Mouse (Mus musculus): Measurements from ENCODE around the gene Iqgap1. TPM values are rescaled to one million over a fixed set of nuclear protein-coding genes. Genes with fewer than 3 reads are reported as not detected.

Gene Iqgap1
- polyA plus RNA-seq, 1 experiment from 2014 or later = 94.3 TPM

- Histone ChIP-seq H3K9ac (replicated peaks; ENCODE audit: low read depth, low read length) (no peak overlapping the region), H3K4me3 (ENCODE audit: low read depth, low read length) (no peak overlapping the region), H3K4me1 (ENCODE audit: control insufficient read depth, insufficient read depth, low read length) (peaks cover 21% of the 10 kb centered on the region; the same call in 1 of the 2 replicates), H3K27me3 (ENCODE audit: control insufficient read depth, insufficient read depth, low read length) (no peaks in the 10 kb centered on the region), H3K9me3 (ENCODE audit: control insufficient read depth, low read depth, low read length) (no peaks in the 10 kb centered on the region), H3K4me2 (replicated peaks; ENCODE audit: low read depth, low read length) (no peak overlapping the region), H3K27ac (ENCODE audit: low read length) (no peak overlapping the region), H3K36me3 (ENCODE audit: control insufficient read depth, insufficient read depth, low read length) (no peaks in the 10 kb centered on the region)
- no peak for ATAC-seq (ENCODE audit: insufficient number of reproducible peaks, insufficient read depth, low FRiP score, low read depth)
- 82% methylated on average over 5 of the region's 5 CpGs for WGBS
Measured at GRCm38 (mm10) chr7:80685639-80686038, 140.1 kb downstream of the Iqgap1 start.

GRCm38 (mm10) chr7:80682630-80683029 lies 143.1 kb downstream of the Iqgap1 start:
- H3K9me3 ChIP-seq (ENCODE audit: control insufficient read depth, low read depth, low read length) = no peaks in the 10 kb centered on the region
- H3K9ac ChIP-seq (replicated peaks; ENCODE audit: low read depth, low read length) = no peak overlapping the region
- no peak overlapping the region for H3K27ac ChIP-seq (ENCODE audit: low read length)
- no peak overlapping the region for H3K4me3 ChIP-seq (ENCODE audit: low read depth, low read length)
- 29% methylated on average over 1 of the region's 1 CpGs for WGBS
- ATAC-seq (ENCODE audit: insufficient number of reproducible peaks, insufficient read depth, low FRiP score, low read depth) = no peak
- no peak overlapping the region for H3K4me2 ChIP-seq (replicated peaks; ENCODE audit: low read depth, low read length)
- H3K4me1 ChIP-seq (ENCODE audit: control insufficient read depth, insufficient read depth, low read length) = peaks cover 24% of the 10 kb centered on the region; the same call in 1 of the 2 replicates
- no peaks in the 10 kb centered on the region for H3K27me3 ChIP-seq (ENCODE audit: control insufficient read depth, insufficient read depth, low read length)
- H3K36me3 ChIP-seq (ENCODE audit: control insufficient read depth, insufficient read depth, low read length) = no peaks in the 10 kb centered on the region

GRCm38 (mm10) chr7:80680218-80680847 lies 145.4 kb downstream of the Iqgap1 start:
- H3K9me3 ChIP-seq (ENCODE audit: control insufficient read depth, low read depth, low read length) = no peaks in the 10 kb centered on the region
- peaks cover 19% of the 10 kb centered on the region; the same call in 1 of the 2 replicates for H3K4me1 ChIP-seq (ENCODE audit: control insufficient read depth, insufficient read depth, low read length)
- H3K4me3 ChIP-seq (ENCODE audit: low read depth, low read length) = no peak overlapping the region
- H3K27ac ChIP-seq (ENCODE audit: low read length) = no peak overlapping the region; the same call in 1 of the 2 replicates
- 18% methylated on average over 12 of the region's 12 CpGs for WGBS
- H3K4me2 ChIP-seq (replicated peaks; ENCODE audit: low read depth, low read length) = no peak overlapping the region
- H3K27me3 ChIP-seq (ENCODE audit: control insufficient read depth, insufficient read depth, low read length) = no peaks in the 10 kb centered on the region
- H3K36me3 ChIP-seq (ENCODE audit: control insufficient read depth, insufficient read depth, low read length) = no peaks in the 10 kb centered on the region; the same call in 1 of the 2 replicates
- no peak for ATAC-seq (ENCODE audit: insufficient number of reproducible peaks, insufficient read depth, low FRiP score, low read depth)
- H3K9ac ChIP-seq (replicated peaks; ENCODE audit: low read depth, low read length) = no peak overlapping the region

- Histone ChIP-seq H3K9me3 (ENCODE audit: control insufficient read depth, low read depth, low read length) (no peaks in the 10 kb centered on the region), H3K4me3 (ENCODE audit: low read depth, low read length) (no peak overlapping the region), H3K4me1 (ENCODE audit: control insufficient read depth, insufficient read depth, low read length) (peaks cover under 1% of the 10 kb centered on the region; the same call in 1 of the 2 replicates), H3K9ac (replicated peaks; ENCODE audit: low read depth, low read length) (no peak overlapping the region), H3K27me3 (ENCODE audit: control insufficient read depth, insufficient read depth, low read length) (no peaks in the 10 kb centered on the region), H3K4me2 (replicated peaks; ENCODE audit: low read depth, low read length) (no peak overlapping the region), H3K36me3 (ENCODE audit: control insufficient read depth, insufficient read depth, low read length) (no peaks in the 10 kb centered on the region; the same call in 1 of the 2 replicates), H3K27ac (ENCODE audit: low read length) (no peak overlapping the region)
- 69% methylated on average over 3 of the region's 3 CpGs for WGBS
- no peak for ATAC-seq (ENCODE audit: insufficient number of reproducible peaks, insufficient read depth, low FRiP score, low read depth)
Measured at GRCm38 (mm10) chr7:80672323-80672722, 153.5 kb downstream of the Iqgap1 start.

- Histone ChIP-seq H3K4me2 (replicated peaks; ENCODE audit: low read depth, low read length) (no peak overlapping the region), H3K27me3 (ENCODE audit: control insufficient read depth, insufficient read depth, low read length) (no peaks in the 10 kb centered on the region), H3K4me1 (ENCODE audit: control insufficient read depth, insufficient read depth, low read length) (peaks cover 14% of the 10 kb centered on the region), H3K9ac (replicated peaks; ENCODE audit: low read depth, low read length) (no peak overlapping the region), H3K36me3 (ENCODE audit: control insufficient read depth, insufficient read depth, low read length) (no peaks in the 10 kb centered on the region; the same call in 1 of the 2 replicates), H3K4me3 (ENCODE audit: low read depth, low read length) (no peak overlapping the region), H3K27ac (ENCODE audit: low read length) (no peak overlapping the region), H3K9me3 (ENCODE audit: control insufficient read depth, low read depth, low read length) (no peaks in the 10 kb centered on the region)
- 86% methylated on average over 6 of the region's 6 CpGs for WGBS
- no peak for ATAC-seq (ENCODE audit: insufficient number of reproducible peaks, insufficient read depth, low FRiP score, low read depth)
Measured at GRCm38 (mm10) chr7:80670889-80671288, 154.9 kb downstream of the Iqgap1 start.

GRCm38 (mm10) chr7:80667190-80667589 lies 158.6 kb downstream of the Iqgap1 start:
- ATAC-seq (ENCODE audit: insufficient number of reproducible peaks, insufficient read depth, low FRiP score, low read depth) = no peak
- Histone ChIP-seq H3K9me3 (ENCODE audit: control insufficient read depth, low read depth, low read length) (no peaks in the 10 kb centered on the region), H3K27ac (ENCODE audit: low read length) (peak overlapping the region; percentile 69; the same call in 1 of the 2 replicates), H3K36me3 (ENCODE audit: control insufficient read depth, insufficient read depth, low read length) (peaks cover 2% of the 10 kb centered on the region; the same call in 1 of the 2 replicates), H3K4me1 (ENCODE audit: control insufficient read depth, insufficient read depth, low read length) (peaks cover 20% of the 10 kb centered on the region), H3K4me3 (ENCODE audit: low read depth, low read length) (no peak overlapping the region), H3K9ac (replicated peaks; ENCODE audit: low read depth, low read length) (no peak overlapping the region), H3K4me2 (replicated peaks; ENCODE audit: low read depth, low read length) (no peak overlapping the region), H3K27me3 (ENCODE audit: control insufficient read depth, insufficient read depth, low read length) (no peaks in the 10 kb centered on the region)
- 38% methylated on average over 11 of the region's 11 CpGs for WGBS

GRCm38 (mm10) chr7:80666198-80666915 lies 159.4 kb downstream of the Iqgap1 start:
- no peak; the same call in 1 of the 2 replicates for ATAC-seq (ENCODE audit: insufficient number of reproducible peaks, insufficient read depth, low FRiP score, low read depth)

More at GRCm38 (mm10) chr7:80666198-80666915, 159.4 kb downstream of the Iqgap1 start:
- no peaks in the 10 kb centered on the region for H3K9me3 ChIP-seq (ENCODE audit: control insufficient read depth, low read depth, low read length)
- no peak overlapping the region for H3K9ac ChIP-seq (replicated peaks; ENCODE audit: low read depth, low read length)
- WGBS = 43% methylated on average over 10 of the region's 10 CpGs
- H3K27me3 ChIP-seq (ENCODE audit: control insufficient read depth, insufficient read depth, low read length) = no peaks in the 10 kb centered on the region
- no peak overlapping the region for H3K4me3 ChIP-seq (ENCODE audit: low read depth, low read length)
- H3K4me1 ChIP-seq (ENCODE audit: control insufficient read depth, insufficient read depth, low read length) = peaks cover 20% of the 10 kb centered on the region
- peaks cover 2% of the 10 kb centered on the region; the same call in 1 of the 2 replicates for H3K36me3 ChIP-seq (ENCODE audit: control insufficient read depth, insufficient read depth, low read length)
- H3K27ac ChIP-seq (ENCODE audit: low read length) = peak overlapping the region; percentile 69; the same call in 1 of the 2 replicates
- H3K4me2 ChIP-seq (replicated peaks; ENCODE audit: low read depth, low read length) = no peak overlapping the region
